Mouse (Mus musculus) megakaryocyte, embryonic 14.5 days (primary cell): ENCODE measurements at regions not wholly inside any gene's neighbourhood (a gene's known extent, or its start where the extent isn't known, plus 50 kb on each side); places are given as distances from the start of the nearest gene placed in this dataset.

ENCODE experiments used
- FLI1 ChIP-seq: IDR thresholded peaks from 2 replicates; pipeline ENCODE4 v1.6.1; 2012; ENCODE audit warnings: low read length, inconsistent platforms, mixed read lengths
- GATA1 ChIP-seq: IDR thresholded peaks from 3 replicates; pipeline ENCODE4 v1.6.1; 2012; ENCODE audit warnings: mixed read lengths, low read length, inconsistent platforms, borderline replicate concordance

DNA sequence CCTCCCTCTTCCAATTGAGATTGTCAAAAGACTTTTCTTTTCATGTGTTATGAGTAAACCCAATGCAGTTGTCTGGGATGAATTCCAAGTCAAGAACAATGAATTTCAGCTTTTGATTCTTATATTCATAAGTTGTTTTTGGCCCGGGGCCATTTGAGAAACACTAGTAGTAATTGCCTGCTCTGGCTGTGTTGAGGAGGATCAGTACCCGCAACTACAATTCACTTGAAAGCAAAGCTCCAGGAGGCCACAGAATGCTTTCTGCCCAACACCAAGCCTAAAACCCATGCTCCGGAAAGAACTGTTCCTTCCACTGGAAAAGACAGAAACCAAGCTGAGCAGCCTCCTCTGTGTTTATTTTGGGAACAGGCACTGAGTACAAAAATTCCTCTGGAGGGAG lies 174.1 kb upstream of the Mad2l1 start:
- no peak for TF ChIP-seq GATA1
- TF ChIP-seq FLI1, result no peak
